Mouse (Mus musculus) T-helper 2 cell (primary cell): ENCODE measurements around the gene Eif2b3.

Experiments used
- in situ Hi-C: fragments of 300-600 bp; cut with MboI, MseI; formaldehyde crosslinking; loops from one replicate; pipeline ENCODE4 v1.15.1; 2025; ENCODE audit warnings: high pct_unique_total_duplicates

The Eif2b3 gene

GRCm38 (mm10) chr4:117123546-117124217 is 104.5 kb downstream of the Eif2b3 start:
- in situ Hi-C loops, result no loop called here

GRCm38 (mm10) chr4:117124218-117124517 is 105.0 kb downstream of the Eif2b3 start:
- in situ Hi-C loops, result no loop called here

GRCm38 (mm10) chr4:117124518-117125347 is 105.5 kb downstream of the Eif2b3 start:
- in situ Hi-C loops, result no loop called here

- in situ Hi-C loops, result no loop called here
Observed at GRCm38 (mm10) chr4:117125348-117125909, 106.2 kb downstream of the Eif2b3 start, which contains the start of gene Btbd19. Gene Btbd19, minus strand, starts transcription at chr4:117125725.

GRCm38 (mm10) chr4:117125910-117126674 is 106.9 kb downstream of the Eif2b3 start:
- in situ Hi-C loops, result no loop called here

- in situ Hi-C loops, result no loop called here
Observed at GRCm38 (mm10) chr4:117126675-117127290, 107.6 kb downstream of the Eif2b3 start, which contains the start of gene Tctex1d4. Gene Tctex1d4, plus strand, starts transcription at chr4:117126794.

GRCm38 (mm10) chr4:117127991-117128686 is 108.9 kb downstream of the Eif2b3 start:
- in situ Hi-C loops, result no loop called here

- in situ Hi-C loops, result loop anchor here (5.0 to 10.0 kb wide), 2 partner anchors 133 to 306 kb away; partner anchors contain the start of genes Hectd3 and Hpdl
Observed at GRCm38 (mm10) chr4:117130790-117131189, 111.6 kb downstream of the Eif2b3 start.

GRCm38 (mm10) chr4:117131198-117131597 is 112.0 kb downstream of the Eif2b3 start:
- in situ Hi-C loops, result loop anchor here (5.0 to 10.0 kb wide), 2 partner anchors 134 to 306 kb away; partner anchors contain the start of genes Hectd3 and Hpdl

GRCm38 (mm10) chr4:117131890-117132793 is 112.9 kb downstream of the Eif2b3 start:
- in situ Hi-C loops, result loop anchor here (5.0 to 10.0 kb wide), 2 partner anchors 135 to 307 kb away; partner anchors contain the start of genes Hectd3 and Hpdl

GRCm38 (mm10) chr4:117132794-117133143 is 113.6 kb downstream of the Eif2b3 start:
- in situ Hi-C loops, result loop anchor here (5.0 to 10.0 kb wide), 2 partner anchors 135 to 308 kb away; partner anchors contain the start of genes Hectd3 and Hpdl

GRCm38 (mm10) chr4:117133366-117133796 is 114.2 kb downstream of the Eif2b3 start:
- in situ Hi-C loops, result loop anchor here (5.0 to 10.0 kb wide), 2 partner anchors 136 to 309 kb away; partner anchors contain the start of genes Hectd3 and Hpdl

- in situ Hi-C loops, result loop anchor here (5.0 to 10.0 kb wide), 2 partner anchors 137 to 309 kb away; partner anchors contain the start of genes Hectd3 and Hpdl
Observed at GRCm38 (mm10) chr4:117133817-117134600, 114.8 kb downstream of the Eif2b3 start, which contains the start of gene Plk3. Gene Plk3, minus strand, starts transcription at chr4:117133963.

GRCm38 (mm10) chr4:117134601-117134995 is 115.4 kb downstream of the Eif2b3 start:
- in situ Hi-C loops, result loop anchor here (5.0 to 10.0 kb wide), 2 partner anchors 137 to 310 kb away; partner anchors contain the start of genes Hectd3 and Hpdl

- in situ Hi-C loops, result loop anchor here (10.0 kb wide), 1 partner anchor 311 kb away; the partner anchor contains the start of gene Hpdl
Observed at GRCm38 (mm10) chr4:117136034-117136433, 116.8 kb downstream of the Eif2b3 start.
